Mouse (Mus musculus): ENCODE measurements around the gene Coro7.

- TF ChIP-seq CTCF (IDR thresholded peaks at IDR 0.05; ENCODE audit: low read depth) (no peak), EP300 (IDR thresholded peaks at IDR 0.05; ENCODE audit: low read depth) (no peak)
These were observed 40.6 kb downstream of the Coro7 start for GRCm38 (mm10) chr16:4638891-4639390.
